Mouse (Mus musculus): ENCODE measurements around the gene Dpyd. TPM values are rescaled to one million over a fixed set of nuclear protein-coding genes. Genes with fewer than 3 reads are reported as not detected.

The Dpyd gene
- polyA plus RNA-seq, 1 experiment from 2014 or later, result 4.4 TPM

GRCm38 (mm10) chr3:119144788-119145187, 582.9 kb downstream of the Dpyd start:
- Histone ChIP-seq H3K4me1 (peaks cover 6% of the 10 kb centered on the region; the same call in 1 of the 2 replicates), H3K36me3 (no peaks in the 10 kb centered on the region), H3K4me2 (replicated peaks) (no peak overlapping the region), H3K27me3 (peaks cover 4% of the 10 kb centered on the region), H3K27ac (replicated peaks) (no peak overlapping the region), H3K9me3 (no peaks in the 10 kb centered on the region), H3K9ac (replicated peaks) (no peak overlapping the region), H3K4me3 (no peak overlapping the region)
- ATAC-seq (ENCODE audit: low FRiP score, low read depth), result no peak
- WGBS, result 90% methylated on average over 1 of the region's 1 CpGs

- Histone ChIP-seq H3K4me3 (peak overlapping the region; percentile 31), H3K27ac (replicated peaks) (peak overlapping the region; percentile 61), H3K9ac (replicated peaks) (peak overlapping the region; percentile 43), H3K4me2 (replicated peaks) (peak overlapping the region; percentile 55), H3K36me3 (no peaks in the 10 kb centered on the region), H3K27me3 (peaks cover 28% of the 10 kb centered on the region), H3K4me1 (peaks cover 12% of the 10 kb centered on the region), H3K9me3 (no peaks in the 10 kb centered on the region)
- peak; percentile 92 for ATAC-seq (ENCODE audit: low FRiP score, low read depth)
- 11% methylated on average over 17 of the region's 17 CpGs for WGBS
These were observed 592.9 kb downstream of the Dpyd start for GRCm38 (mm10) chr3:119154604-119155444.

DNA sequence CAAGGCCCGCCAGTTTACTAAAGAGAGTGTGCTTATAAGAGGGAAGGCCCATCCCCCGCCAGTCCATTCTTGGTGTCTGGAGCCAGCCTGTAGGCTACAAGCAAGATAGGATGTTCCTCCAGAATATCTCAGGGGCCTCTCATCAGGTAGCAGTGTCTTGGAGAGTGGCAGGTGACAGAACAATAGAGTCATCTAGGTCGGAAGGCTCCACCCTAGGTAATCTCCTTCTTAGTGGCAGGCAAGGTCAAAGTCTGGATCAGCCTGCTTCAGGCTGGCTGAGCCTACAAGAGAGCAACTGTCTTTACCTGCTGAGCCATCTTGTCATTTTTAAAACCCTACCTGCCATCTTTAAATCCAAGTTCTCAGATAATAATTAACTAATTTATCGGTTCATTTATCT, 596.7 kb downstream of the Dpyd start:
- peaks cover 22% of the 10 kb centered on the region for H3K27me3 ChIP-seq
- ATAC-seq (ENCODE audit: low FRiP score, low read depth), result no peak
- H3K36me3 ChIP-seq, result no peaks in the 10 kb centered on the region
- peaks cover 12% of the 10 kb centered on the region for H3K4me1 ChIP-seq
- H3K9me3 ChIP-seq, result no peaks in the 10 kb centered on the region
- 83% methylated on average over 4 of the region's 4 CpGs for WGBS
- H3K27ac ChIP-seq (replicated peaks), result no peak overlapping the region
- no peak overlapping the region for H3K4me3 ChIP-seq
- H3K4me2 ChIP-seq (replicated peaks), result no peak overlapping the region
- no peak overlapping the region for H3K9ac ChIP-seq (replicated peaks)

GRCm38 (mm10) chr3:119165691-119166090, 603.8 kb downstream of the Dpyd start:
- ATAC-seq (ENCODE audit: low FRiP score, low read depth), result 0 out of 2 replicates have a peak, but pooled peaks have one; percentile 19
- no peak overlapping the region for H3K4me2 ChIP-seq (replicated peaks)
- 63% methylated on average over 6 of the region's 6 CpGs for WGBS

DNA sequence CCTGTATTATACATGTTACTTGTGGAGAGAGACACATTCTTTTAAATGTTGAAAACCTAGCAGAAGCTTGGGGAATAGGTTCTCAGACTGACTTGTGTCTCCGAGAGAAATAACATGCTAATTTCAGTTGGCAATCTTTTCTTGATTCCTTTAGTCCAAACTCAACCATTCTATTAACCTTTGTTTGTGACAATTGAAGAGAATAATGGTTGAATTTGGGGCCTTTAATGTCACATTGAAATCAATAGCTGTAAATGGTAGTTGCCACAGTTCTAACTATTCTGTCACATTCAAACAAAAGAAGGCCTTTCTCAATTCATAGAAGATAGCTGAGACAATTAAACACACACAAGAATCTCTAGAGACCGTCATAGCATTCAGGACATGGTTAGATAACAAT, 606.2 kb downstream of the Dpyd start:
- H3K27ac ChIP-seq (replicated peaks), result no peak overlapping the region
- WGBS, result 42% methylated on average over 2 of the region's 2 CpGs
- peaks cover 11% of the 10 kb centered on the region; the same call in 1 of the 2 replicates for H3K4me1 ChIP-seq
- H3K36me3 ChIP-seq, result no peaks in the 10 kb centered on the region
- H3K9ac ChIP-seq (replicated peaks), result no peak overlapping the region
- no peak for ATAC-seq (ENCODE audit: low FRiP score, low read depth)
- no peak overlapping the region for H3K4me3 ChIP-seq
- no peaks in the 10 kb centered on the region for H3K9me3 ChIP-seq
- no peaks in the 10 kb centered on the region for H3K27me3 ChIP-seq
- no peak overlapping the region for H3K4me2 ChIP-seq (replicated peaks)

More at GRCm38 (mm10) chr3:119165691-119166090, 603.8 kb downstream of the Dpyd start:
- no peak overlapping the region for H3K9ac ChIP-seq (replicated peaks)
- H3K27me3 ChIP-seq, result no peaks in the 10 kb centered on the region; the same call in 1 of the 2 replicates
- no peak overlapping the region for H3K4me3 ChIP-seq
- no peak overlapping the region for H3K27ac ChIP-seq (replicated peaks)
- peaks cover 11% of the 10 kb centered on the region; the same call in 1 of the 2 replicates for H3K4me1 ChIP-seq
- no peaks in the 10 kb centered on the region for H3K36me3 ChIP-seq
- H3K9me3 ChIP-seq, result no peaks in the 10 kb centered on the region

GRCm38 (mm10) chr3:119168661-119169060, 606.7 kb downstream of the Dpyd start:
- Histone ChIP-seq H3K27ac (replicated peaks) (no peak overlapping the region), H3K9ac (replicated peaks) (no peak overlapping the region), H3K36me3 (no peaks in the 10 kb centered on the region), H3K4me2 (replicated peaks) (no peak overlapping the region), H3K4me3 (no peak overlapping the region), H3K27me3 (no peaks in the 10 kb centered on the region), H3K9me3 (no peaks in the 10 kb centered on the region), H3K4me1 (peaks cover 11% of the 10 kb centered on the region; the same call in 1 of the 2 replicates)
- WGBS, result 72% methylated on average over 1 of the region's 1 CpGs
- no peak for ATAC-seq (ENCODE audit: low FRiP score, low read depth)

DNA sequence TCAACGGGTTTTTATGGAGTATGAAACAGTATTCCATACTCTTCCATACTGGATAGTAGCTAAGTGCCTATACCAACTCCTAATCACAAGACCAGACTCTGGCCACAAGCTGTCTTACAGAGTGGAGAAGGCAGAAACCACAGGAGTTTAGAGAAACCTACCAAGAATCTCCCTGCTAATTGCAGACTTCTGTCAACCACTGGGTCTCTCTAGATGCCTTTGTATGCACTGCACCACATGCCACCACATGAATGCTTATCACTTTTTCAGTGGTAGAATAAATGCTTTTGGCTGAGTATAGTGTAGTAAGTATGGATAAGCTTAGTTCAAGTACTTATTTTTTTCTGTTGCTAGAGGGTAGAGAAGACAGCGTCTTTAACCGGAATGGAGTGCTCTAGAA, 621.3 kb downstream of the Dpyd start:
- 88% methylated on average over 3 of the region's 3 CpGs for WGBS
- H3K4me1 ChIP-seq, result no peaks in the 10 kb centered on the region
- no peak overlapping the region for H3K27ac ChIP-seq (replicated peaks)
- ATAC-seq (ENCODE audit: low FRiP score, low read depth), result no peak
- H3K4me2 ChIP-seq (replicated peaks), result no peak overlapping the region
- no peaks in the 10 kb centered on the region for H3K27me3 ChIP-seq
- no peak overlapping the region for H3K4me3 ChIP-seq
- no peak overlapping the region for H3K9ac ChIP-seq (replicated peaks)
- no peaks in the 10 kb centered on the region for H3K9me3 ChIP-seq
- no peaks in the 10 kb centered on the region for H3K36me3 ChIP-seq

GRCm38 (mm10) chr3:119194071-119194470, 632.1 kb downstream of the Dpyd start:
- no peak overlapping the region for H3K27ac ChIP-seq (replicated peaks)
- no peak overlapping the region for H3K4me2 ChIP-seq (replicated peaks)
- ATAC-seq (ENCODE audit: low FRiP score, low read depth), result no peak
- H3K36me3 ChIP-seq, result no peaks in the 10 kb centered on the region
- H3K9me3 ChIP-seq, result no peaks in the 10 kb centered on the region
- H3K4me3 ChIP-seq, result no peak overlapping the region
- no peaks in the 10 kb centered on the region; the same call in 1 of the 2 replicates for H3K4me1 ChIP-seq
- H3K27me3 ChIP-seq, result no peaks in the 10 kb centered on the region
- 82% methylated on average over 6 of the region's 6 CpGs for WGBS
- H3K9ac ChIP-seq (replicated peaks), result no peak overlapping the region

- no peak overlapping the region for H3K27ac ChIP-seq (replicated peaks)
- no peaks in the 10 kb centered on the region for H3K27me3 ChIP-seq
- no peak overlapping the region for H3K4me2 ChIP-seq (replicated peaks)
- 54% methylated on average over 4 of the region's 4 CpGs for WGBS
- no peaks in the 10 kb centered on the region for H3K36me3 ChIP-seq
- no peak overlapping the region for H3K4me3 ChIP-seq
- no peak overlapping the region for H3K9ac ChIP-seq (replicated peaks)
- H3K9me3 ChIP-seq, result no peaks in the 10 kb centered on the region
- H3K4me1 ChIP-seq, result no peaks in the 10 kb centered on the region; the same call in 1 of the 2 replicates
- ATAC-seq (ENCODE audit: low FRiP score, low read depth), result 0 out of 2 replicates have a peak, but pooled peaks have one; percentile 16
These were observed 633.7 kb downstream of the Dpyd start for GRCm38 (mm10) chr3:119195613-119196012.

DNA sequence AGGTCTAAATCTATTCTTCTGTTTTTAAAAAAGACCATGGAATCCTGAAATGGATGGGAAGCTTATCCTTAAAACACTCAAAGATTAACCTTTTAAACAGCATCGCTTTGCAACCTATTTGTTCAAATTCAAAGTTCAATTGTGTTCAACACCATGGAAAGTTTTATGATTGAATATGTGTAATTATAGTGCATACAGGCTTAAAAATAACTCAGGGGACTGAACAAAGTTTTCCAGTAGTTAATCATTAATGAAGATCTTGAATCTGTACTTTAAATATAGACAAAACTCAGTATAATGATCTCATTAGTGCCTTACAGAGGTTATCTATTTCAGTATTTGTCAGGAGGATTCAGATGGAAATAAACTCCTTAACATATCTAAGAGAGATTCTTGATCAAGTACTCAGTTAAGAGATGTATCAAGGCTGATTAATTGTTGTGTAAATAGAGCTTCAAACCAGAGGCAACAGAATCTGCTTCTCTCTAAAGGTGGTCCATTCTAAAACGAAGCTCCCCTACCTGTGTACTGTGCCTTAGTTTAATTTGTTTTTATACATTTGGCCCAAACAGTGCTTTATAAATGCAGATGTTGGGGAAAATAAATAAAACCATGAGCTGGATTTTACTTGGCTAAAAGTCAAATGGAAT, 659.0 kb downstream of the Dpyd start:
- H3K4me3 ChIP-seq, result no peak overlapping the region
- H3K4me1 ChIP-seq, result no peaks in the 10 kb centered on the region
- no peaks in the 10 kb centered on the region for H3K9me3 ChIP-seq
- H3K9ac ChIP-seq (replicated peaks), result no peak overlapping the region
- no peak overlapping the region for H3K27ac ChIP-seq (replicated peaks)
- ATAC-seq (ENCODE audit: low FRiP score, low read depth), result no peak
- no peak overlapping the region for H3K4me2 ChIP-seq (replicated peaks)
- WGBS, result 72% methylated on average over 2 of the region's 2 CpGs
- no peaks in the 10 kb centered on the region for H3K27me3 ChIP-seq
- H3K36me3 ChIP-seq, result no peaks in the 10 kb centered on the region

DNA sequence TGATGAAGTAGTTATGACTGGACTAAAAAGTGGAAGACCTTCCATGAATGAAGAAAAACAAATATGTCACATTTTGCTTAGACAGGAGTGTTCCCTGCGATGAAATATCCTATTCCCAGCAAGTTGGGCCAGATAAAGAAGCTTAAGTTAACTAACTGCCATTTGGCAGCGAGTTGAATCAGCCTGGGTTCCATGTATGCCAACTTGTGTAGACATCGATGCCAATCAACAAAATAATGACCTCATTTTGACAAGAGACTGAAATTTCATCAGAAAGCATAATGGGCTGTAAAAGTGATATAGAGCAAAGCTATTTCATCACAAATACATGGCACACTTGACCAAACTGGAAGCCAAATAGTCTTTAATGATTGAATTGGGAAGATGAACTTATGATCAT, 681.3 kb downstream of the Dpyd start:
- Histone ChIP-seq H3K4me3 (no peak overlapping the region), H3K9me3 (no peaks in the 10 kb centered on the region), H3K4me1 (no peaks in the 10 kb centered on the region), H3K27me3 (no peaks in the 10 kb centered on the region), H3K27ac (replicated peaks) (no peak overlapping the region), H3K36me3 (no peaks in the 10 kb centered on the region), H3K4me2 (replicated peaks) (no peak overlapping the region), H3K9ac (replicated peaks) (no peak overlapping the region)
- 90% methylated on average over 3 of the region's 3 CpGs for WGBS
- ATAC-seq (ENCODE audit: low FRiP score, low read depth), result no peak

- Histone ChIP-seq H3K27me3 (no peaks in the 10 kb centered on the region), H3K9ac (replicated peaks) (no peak overlapping the region), H3K4me2 (replicated peaks) (no peak overlapping the region), H3K36me3 (no peaks in the 10 kb centered on the region), H3K4me3 (no peak overlapping the region), H3K9me3 (no peaks in the 10 kb centered on the region), H3K27ac (replicated peaks) (no peak overlapping the region), H3K4me1 (no peaks in the 10 kb centered on the region)
- 0 out of 2 replicates have a peak, but pooled peaks have one; percentile 58 for ATAC-seq (ENCODE audit: low FRiP score, low read depth)
- 50% methylated on average over 5 of the region's 5 CpGs for WGBS
These were observed 694.6 kb downstream of the Dpyd start for GRCm38 (mm10) chr3:119256516-119256915.

Measured in midbrain, embryonic 12.5 days (tissue).